28 mouse cellular contexts compared by ENCODE assay signal in the genomic region with DNA sequence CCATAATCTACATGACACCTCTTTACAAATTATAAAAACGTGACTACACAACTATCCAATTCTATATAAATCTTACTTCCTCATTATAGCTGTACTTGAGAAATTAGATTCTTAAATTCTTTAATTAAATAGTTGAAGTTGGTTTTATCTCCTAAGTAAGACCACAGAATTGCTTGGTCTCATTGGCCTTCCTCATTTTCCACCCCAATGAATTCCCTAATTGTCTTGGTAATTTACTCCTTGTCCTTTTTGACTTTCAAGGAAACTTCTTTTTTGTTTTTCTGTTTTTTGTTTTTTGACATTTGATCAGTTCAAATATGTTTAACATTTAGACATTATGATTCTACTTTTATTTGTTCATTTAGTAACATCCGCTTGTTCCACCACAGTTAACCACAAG.
"Had no signal": no experiment of that assay in that cellular context is flagged by ENCODE, and none has a peak within 500 bp of the region (broad histone marks: within the 10 kb centered on the region; RNA-seq: fewer than 3 reads in every experiment).

No protein-coding gene starts in this region.

- DNase-seq: left cerebral cortex, postnatal 4 days; liver; liver, embryonic 13.5 days; liver, postnatal 0 days; lung, adult 18-20 months; lung, adult 2 months; lung, embryonic 14.5 days; lung, postnatal 10 days; lung, postnatal 14 days; lung, postnatal 36 days; lung, postnatal 4 days; midbrain, embryonic 14.5 days had no signal

- H3K27ac ChIP-seq: limb, embryonic 10.5 days; limb, embryonic 12.5 days; limb, embryonic 13.5 days; limb, embryonic 15.5 days; liver, embryonic 12.5 days; liver, embryonic 13.5 days; liver, embryonic 14.5 days; liver, embryonic 15.5 days; lung, embryonic 15.5 days; macrophage; midbrain, embryonic 10.5 days; midbrain, embryonic 12.5 days; midbrain, embryonic 13.5 days; midbrain, embryonic 15.5 days; neural tube, embryonic 12.5 days had no signal

- H3K27me3 ChIP-seq: limb, embryonic 12.5 days; limb, embryonic 13.5 days; limb, embryonic 15.5 days; liver, embryonic 12.5 days; liver, embryonic 13.5 days; liver, embryonic 15.5 days; lung, embryonic 15.5 days; megakaryocyte, embryonic 14.5 days; midbrain, embryonic 12.5 days; midbrain, embryonic 13.5 days; midbrain, embryonic 15.5 days; neural tube, embryonic 12.5 days had no signal

- H3K4me3 ChIP-seq: limb, embryonic 10.5 days; limb, embryonic 12.5 days; limb, embryonic 13.5 days; limb, embryonic 15.5 days; liver, embryonic 12.5 days; liver, embryonic 13.5 days; liver, embryonic 15.5 days; lung, embryonic 15.5 days; megakaryocyte, embryonic 14.5 days; midbrain, embryonic 10.5 days; midbrain, embryonic 12.5 days; midbrain, embryonic 13.5 days; midbrain, embryonic 15.5 days; myocyte; neural tube, embryonic 12.5 days had no signal

- H3K36me3 ChIP-seq: limb, embryonic 10.5 days; limb, embryonic 12.5 days; limb, embryonic 13.5 days; limb, embryonic 15.5 days; liver, embryonic 12.5 days; liver, embryonic 13.5 days; liver, embryonic 15.5 days; lung, embryonic 15.5 days; midbrain, embryonic 10.5 days; midbrain, embryonic 12.5 days; midbrain, embryonic 13.5 days; midbrain, embryonic 15.5 days; neural tube, embryonic 12.5 days had no signal

- H3K9me3 ChIP-seq: limb, embryonic 10.5 days; limb, embryonic 12.5 days; limb, embryonic 13.5 days; limb, embryonic 15.5 days; liver, embryonic 12.5 days; liver, embryonic 13.5 days; liver, embryonic 15.5 days; lung, embryonic 15.5 days; megakaryocyte, embryonic 14.5 days; midbrain, embryonic 10.5 days; midbrain, embryonic 12.5 days; midbrain, embryonic 13.5 days; midbrain, embryonic 15.5 days; neural tube, embryonic 12.5 days had no signal

- H3K9ac ChIP-seq: limb, embryonic 12.5 days; limb, embryonic 13.5 days; limb, embryonic 15.5 days; liver, embryonic 12.5 days; liver, embryonic 13.5 days; liver, embryonic 14.5 days; liver, embryonic 15.5 days; liver, postnatal 0 days; lung, embryonic 14.5 days; lung, embryonic 15.5 days; midbrain, embryonic 12.5 days; midbrain, embryonic 13.5 days; midbrain, embryonic 15.5 days; neural tube, embryonic 12.5 days had no signal

- H3K4me1 ChIP-seq: limb, embryonic 10.5 days; limb, embryonic 12.5 days; limb, embryonic 13.5 days; limb, embryonic 15.5 days; liver, embryonic 12.5 days; liver, embryonic 13.5 days; liver, embryonic 15.5 days; lung, embryonic 15.5 days; megakaryocyte, embryonic 14.5 days; midbrain, embryonic 10.5 days; midbrain, embryonic 12.5 days; midbrain, embryonic 13.5 days; midbrain, embryonic 15.5 days; neural tube, embryonic 12.5 days had no signal
